Mouse (Mus musculus) myocyte (in vitro differentiated cells): Measurements from ENCODE around the gene Btc.

Experiments used
- CEBPB ChIP-seq: IDR thresholded peaks from 2 replicates; pipeline ENCODE4 v1.6.1; 2011; ENCODE audit warnings: mild to moderate bottlenecking, moderate library complexity; ENCODE audit not compliant: poor library complexity, insufficient read depth, severe bottlenecking
- E2F4 ChIP-seq: IDR thresholded peaks from one replicate; pipeline ENCODE4 v1.6.1; 2011; ENCODE audit warnings: mild to moderate bottlenecking, control low read depth, moderate library complexity; ENCODE audit not compliant: insufficient read depth
- MYOD1 ChIP-seq, 3 experiments: IDR thresholded peaks; one replicate each; pipeline ENCODE4 v1.6.1; 2011; ENCODE audit warnings: control low read depth in 2 of 3, low read depth in 2 of 3, mild to moderate bottlenecking in 2 of 3, moderate library complexity in 1 of 3; ENCODE audit not compliant: insufficient read length in 2 of 3, control insufficient read depth in 1 of 3
- MYOG ChIP-seq, 3 experiments: IDR thresholded peaks; one replicate each; pipeline ENCODE4 v1.6.1; 2011; ENCODE audit warnings: control low read depth in 2 of 3, low read depth in 2 of 3, mild to moderate bottlenecking in 2 of 3; ENCODE audit not compliant: insufficient read length in 2 of 3, control insufficient read depth in 1 of 3, insufficient read depth in 1 of 3
- POLR2A ChIP-seq: IDR thresholded peaks from one replicate; pipeline ENCODE4 v1.6.1; 2011; ENCODE audit warnings: low read depth, mild to moderate bottlenecking, control low read depth, moderate library complexity; ENCODE audit not compliant: insufficient read length
- POLR2AphosphoS2 ChIP-seq: IDR thresholded peaks from one replicate; pipeline ENCODE4 v1.6.1; 2011; ENCODE audit warnings: low read depth, control low read depth; ENCODE audit not compliant: insufficient read length
- TCF12 ChIP-seq: IDR thresholded peaks from one replicate; pipeline ENCODE4 v1.6.1; 2011; ENCODE audit warnings: mild to moderate bottlenecking, control low read depth; ENCODE audit not compliant: poor library complexity, insufficient read depth, severe bottlenecking

- TF ChIP-seq POLR2A (no peak), MYOD1 (IDR thresholded peaks at IDR 0.05; ENCODE audit: control insufficient read depth in 1 of 3, insufficient read length in 2 of 3, low read depth in 2 of 3) (no peak), CEBPB (no peak), TCF12 (no peak), MYOG (IDR thresholded peaks at IDR 0.05; ENCODE audit: control insufficient read depth in 1 of 3, insufficient read depth in 1 of 3, insufficient read length in 2 of 3, low read depth in 2 of 3) (no peak), E2F4 (no peak), POLR2AphosphoS2 (no peak)
These were observed 27.3 kb downstream of the Btc start for GRCm38 (mm10) chr5:91375467-91375866.
